Mouse (Mus musculus) midbrain, embryonic 16.5 days (tissue): Measurements from ENCODE around the gene Rdh16f2. TPM values are rescaled to one million over a fixed set of nuclear protein-coding genes. Genes with fewer than 3 reads are reported as not detected.
"Not testable (repeated sequence)": the region's sequence is repeated elsewhere in the genome, so short reads cannot be mapped to it uniquely, and the experiment has no call there.

Experiments used
- ATAC-seq: fragments of 200-750 bp; cut with Nextera tagmentation; 2 replicates; pipeline ENCODE4 v1.8.0; 2017; ENCODE audit warnings: moderate TSS enrichment
- H3K27ac ChIP-seq: fragments of 300-500 bp; sonication (generic); 2 replicates; pipeline ENCODE4 v1.5.1; 2014; ENCODE audit warnings: mild to moderate bottlenecking, low read length, mixed read lengths
- H3K27me3 ChIP-seq: fragments of 300-500 bp; sonication (generic); 2 replicates; pipeline ENCODE4 v1.6.1; 2014; ENCODE audit warnings: low read depth, low read length, mixed read lengths; ENCODE audit not compliant: control insufficient read depth, insufficient read depth
- H3K36me3 ChIP-seq: fragments of 300-500 bp; sonication (generic); 2 replicates; pipeline ENCODE4 v1.6.1; 2014; ENCODE audit warnings: mild to moderate bottlenecking, low read length, moderate library complexity, mixed read lengths; ENCODE audit not compliant: control insufficient read depth, insufficient read depth
- H3K4me1 ChIP-seq: fragments of 300-500 bp; sonication (generic); 2 replicates; pipeline ENCODE4 v1.6.1; 2014; ENCODE audit warnings: mild to moderate bottlenecking, low read length, mixed read lengths; ENCODE audit not compliant: control insufficient read depth, insufficient read depth
- H3K4me2 ChIP-seq: fragments of 300-500 bp; sonication (generic); 2 replicates; pipeline ENCODE4 v1.6.1; 2014; ENCODE audit warnings: mild to moderate bottlenecking, low read length, mixed read lengths
- H3K4me3 ChIP-seq: fragments of 300-500 bp; sonication (generic); 2 replicates; pipeline ENCODE4 v1.5.1; 2014; ENCODE audit warnings: low read depth, mild to moderate bottlenecking, low read length, moderate library complexity, mixed read lengths
- H3K9ac ChIP-seq: fragments of 300-500 bp; sonication (generic); 2 replicates; pipeline ENCODE4 v1.6.1; 2014; ENCODE audit warnings: low read depth, low read length, mixed read lengths
- H3K9me3 ChIP-seq: fragments of 300-500 bp; sonication (generic); replicated peaks from 2 replicates; pipeline ENCODE4 v1.6.1; 2014; ENCODE audit warnings: mild to moderate bottlenecking, low read length, mixed read lengths; ENCODE audit not compliant: control insufficient read depth, poor library complexity, severe bottlenecking
- WGBS: fragments of 180-500 bp; shearing (Covaris S2); extraction: QIAGEN DNeasy Blood & Tissue Kit; methylation state at CpG from one replicate; pipeline ENCODE4 v1.1.7; 2014; 5-methylcytosine and 5-hydroxymethylcytosine counted together
- polyA plus RNA-seq: library from polyadenylated mRNA; unstranded; fragments of >200 nt; fragmentation: Nextera tagmentation; extraction: Ambion mirVana; gene quantifications from 2 replicates; pipeline ENCODE4 v1.2.1, GENCODE M21; 2015

The Rdh16f2 gene
- polyA plus RNA-seq, 1 experiment from 2014 or later: not detected

DNA sequence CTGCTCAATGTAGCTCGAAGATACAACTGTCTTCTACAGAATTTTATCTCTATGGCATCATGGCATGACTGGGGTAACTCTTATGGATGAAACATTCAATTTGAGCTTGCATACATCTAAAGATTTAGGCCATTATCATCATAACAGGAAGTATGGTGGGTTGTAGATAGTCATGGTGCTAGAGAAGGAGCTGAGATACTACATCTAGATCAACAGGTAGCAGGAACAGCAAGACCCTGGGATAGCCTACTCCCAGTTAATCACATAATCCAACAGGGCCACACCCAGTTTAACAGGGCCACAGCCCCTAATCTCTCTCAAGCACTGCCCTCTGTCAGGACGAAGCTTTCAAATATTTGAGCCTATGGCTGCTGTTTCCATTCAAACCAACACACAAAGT, 25.5 kb upstream of the Rdh16f2 start:
- Histone ChIP-seq H3K36me3 (no peaks in the 10 kb centered on the region), H3K27ac (no peak overlapping the region), H3K4me2 (no peak overlapping the region), H3K4me3 (no peak overlapping the region), H3K27me3 (no peaks in the 10 kb centered on the region), H3K4me1 (no peaks in the 10 kb centered on the region), H3K9me3 (0 out of 2 replicates have a peak, but pooled peaks cover 3% of the 10 kb centered on the region), H3K9ac (no peak overlapping the region)
- WGBS: 74% methylated on average over 2 of the region's 2 CpGs
- ATAC-seq: no peak

DNA sequence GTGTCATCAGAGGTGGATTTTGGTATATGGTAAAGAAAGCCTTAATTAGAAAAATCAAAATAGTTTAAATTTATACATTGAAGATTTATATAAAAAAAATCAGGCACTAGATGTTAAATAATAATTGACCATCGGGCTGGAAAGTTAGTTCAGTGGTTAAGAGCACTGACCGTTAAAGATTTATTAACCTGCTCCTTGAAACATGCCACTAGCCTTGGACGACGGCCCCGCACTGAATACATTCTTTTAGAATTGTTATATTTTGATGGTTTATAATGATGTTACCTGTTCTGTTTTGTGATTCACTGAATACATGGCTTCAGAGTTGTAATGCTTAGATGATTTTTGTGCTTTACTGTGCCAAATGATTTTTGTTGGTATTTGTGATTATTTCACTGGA, 20.3 kb upstream of the Rdh16f2 start:
- not testable (repeated sequence) for H3K4me2 ChIP-seq, ATAC-seq
- 92% methylated on average over 5 of the region's 5 CpGs for WGBS

DNA sequence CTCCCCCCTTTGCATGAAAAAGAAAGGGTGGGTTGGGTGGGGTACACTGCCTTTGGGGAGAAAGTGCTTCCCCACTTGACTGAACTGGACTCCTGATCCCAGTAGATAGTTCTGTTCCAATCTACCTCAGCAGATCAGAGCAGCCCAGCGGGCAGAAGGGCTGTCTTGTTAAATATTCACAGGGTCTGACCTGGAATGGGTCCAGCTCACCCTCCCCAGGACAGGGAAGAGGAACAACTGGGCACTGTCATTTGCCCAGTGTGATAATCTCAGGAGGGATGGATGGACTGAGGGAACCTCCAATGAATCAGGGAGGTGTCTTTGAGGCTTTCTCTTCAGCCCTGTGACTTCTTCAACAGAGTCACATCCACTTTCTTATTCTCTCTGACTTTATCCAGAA, 18.2 kb upstream of the Rdh16f2 start:
- no peaks in the 10 kb centered on the region for H3K4me1 ChIP-seq
- H3K4me2 ChIP-seq: no peak overlapping the region
- H3K4me3 ChIP-seq: no peak overlapping the region
- ATAC-seq: no peak
- no peaks in the 10 kb centered on the region for H3K9me3 ChIP-seq
- no peaks in the 10 kb centered on the region for H3K27me3 ChIP-seq
- no peak overlapping the region for H3K27ac ChIP-seq
- 71% methylated on average over 1 of the region's 1 CpGs for WGBS
- no peak overlapping the region for H3K9ac ChIP-seq
- H3K36me3 ChIP-seq: no peaks in the 10 kb centered on the region

More for the DNA sequence above, 20.3 kb upstream of the Rdh16f2 start:
- not testable (repeated sequence) for H3K27me3 ChIP-seq, H3K9ac ChIP-seq, H3K27ac ChIP-seq, H3K9me3 ChIP-seq, H3K4me1 ChIP-seq, H3K4me3 ChIP-seq, H3K36me3 ChIP-seq

DNA sequence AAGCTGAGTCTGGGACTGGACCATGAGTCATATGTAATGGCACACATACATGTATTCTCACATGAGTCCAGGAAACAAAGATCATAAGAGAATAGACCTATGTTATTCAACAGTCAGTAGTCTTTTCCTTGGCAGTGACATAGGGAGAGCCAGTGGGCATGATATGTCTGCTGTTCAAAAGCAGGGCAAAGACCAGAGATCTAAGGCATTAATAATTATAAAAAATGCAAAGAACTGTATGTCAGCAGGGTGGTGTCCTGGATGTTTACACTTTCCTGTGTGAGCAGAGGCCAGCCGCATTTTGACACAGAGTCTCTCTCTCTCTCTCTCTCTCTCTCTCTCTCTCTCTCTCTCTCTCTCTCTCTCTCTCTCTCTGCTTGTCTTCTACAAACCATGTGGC, 16.6 kb upstream of the Rdh16f2 start, which contains the start of gene Rdh19:
Gene Rdh19 (plus strand): TSS at position 301 of the 400 bp plus-strand sequence.
- H3K27me3 ChIP-seq: no peaks in the 10 kb centered on the region
- H3K27ac ChIP-seq: no peak within 1 kb of the TSS
- no peaks in the 10 kb centered on the region for H3K4me1 ChIP-seq
- no peaks in the 10 kb centered on the region for H3K9me3 ChIP-seq
- no peak for ATAC-seq
- H3K4me3 ChIP-seq: no peak within 1 kb of the TSS
- no peaks in the 10 kb centered on the region for H3K36me3 ChIP-seq
- no peak within 1 kb of the TSS for H3K4me2 ChIP-seq
- no peak within 1 kb of the TSS for H3K9ac ChIP-seq
- WGBS: 89% methylated on average over 1 of the region's 1 CpGs

DNA sequence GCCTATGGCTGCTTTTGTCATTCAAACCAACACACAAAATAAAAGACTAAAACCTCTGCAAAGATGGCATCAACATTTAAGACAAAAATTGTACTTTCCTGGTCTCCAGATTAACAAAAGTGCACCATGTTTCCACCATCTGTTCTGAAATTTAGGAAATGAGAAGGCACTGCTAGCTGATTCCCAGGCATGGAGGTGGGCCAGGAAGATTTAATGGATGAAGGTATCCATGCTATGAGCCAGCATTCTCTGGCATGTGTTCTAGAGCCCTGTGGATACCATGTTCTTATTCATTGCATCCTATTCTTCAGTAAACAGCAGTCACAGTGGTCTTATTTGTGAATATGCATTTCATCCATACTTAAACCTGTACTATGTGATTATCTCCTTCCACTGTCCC, 9.9 kb upstream of the Rdh16f2 start:
- no peak for ATAC-seq
- no peak overlapping the region for H3K9ac ChIP-seq
- no peaks in the 10 kb centered on the region for H3K27me3 ChIP-seq
- H3K4me3 ChIP-seq: no peak overlapping the region
- no peak overlapping the region for H3K4me2 ChIP-seq
- H3K9me3 ChIP-seq: no peaks in the 10 kb centered on the region
- no peaks in the 10 kb centered on the region for H3K36me3 ChIP-seq
- no peak overlapping the region for H3K27ac ChIP-seq
- no peaks in the 10 kb centered on the region for H3K4me1 ChIP-seq

DNA sequence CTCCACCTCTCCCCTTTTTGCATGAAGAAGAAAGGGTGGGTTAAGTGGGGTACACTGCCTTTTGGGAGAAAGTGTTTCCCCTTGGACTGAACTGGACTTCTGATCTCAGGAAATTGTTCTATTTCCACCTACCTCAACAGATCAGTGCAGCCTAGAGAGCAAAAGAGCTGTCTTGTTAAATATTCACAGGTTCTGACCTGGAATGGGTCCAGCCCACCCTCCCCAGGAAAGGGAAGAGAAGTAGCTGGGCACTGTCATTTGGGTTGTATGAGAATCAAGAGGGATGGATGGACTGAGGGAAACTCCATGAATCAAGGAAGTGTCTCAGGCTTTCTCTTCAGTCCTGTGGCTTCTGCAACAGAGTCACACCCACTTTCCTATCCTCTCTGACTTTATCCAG, 1.3 kb upstream of the Rdh16f2 start:
- Histone ChIP-seq H3K36me3 (no peaks in the 10 kb centered on the region), H3K9me3 (no peaks in the 10 kb centered on the region), H3K4me2 (no peak overlapping the region), H3K27ac (no peak overlapping the region), H3K27me3 (no peaks in the 10 kb centered on the region), H3K4me3 (no peak overlapping the region), H3K9ac (no peak overlapping the region), H3K4me1 (no peaks in the 10 kb centered on the region)
- no peak for ATAC-seq

DNA sequence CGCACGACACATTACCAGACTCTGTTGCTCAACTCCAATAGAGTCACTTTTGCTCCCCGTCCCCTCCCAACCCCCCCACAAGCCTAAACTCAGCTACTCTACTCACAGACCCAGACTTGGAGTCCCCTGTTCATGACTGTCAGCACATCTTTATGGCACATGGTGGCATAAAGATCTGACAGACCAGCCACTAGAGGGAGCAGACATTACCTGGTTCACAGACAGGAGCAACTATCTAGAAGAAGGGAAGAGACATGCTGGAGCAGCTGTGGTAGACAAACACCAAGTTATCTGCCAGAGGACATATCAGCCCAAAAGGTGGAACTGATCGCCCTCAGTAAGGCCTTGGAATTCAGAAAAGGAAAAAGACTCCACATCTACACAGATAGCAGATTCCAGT, 6.2 kb downstream of the Rdh16f2 start:
- Histone ChIP-seq H3K4me1 (no peaks in the 10 kb centered on the region), H3K36me3 (no peaks in the 10 kb centered on the region), H3K9ac (no peak overlapping the region), H3K4me2 (no peak overlapping the region), H3K27me3 (no peaks in the 10 kb centered on the region), H3K4me3 (no peak overlapping the region), H3K9me3 (peaks cover 10% of the 10 kb centered on the region; the same call in 1 of the 2 replicates), H3K27ac (no peak overlapping the region)
- 80% methylated on average over 4 of the region's 4 CpGs for WGBS
- no peak for ATAC-seq

DNA sequence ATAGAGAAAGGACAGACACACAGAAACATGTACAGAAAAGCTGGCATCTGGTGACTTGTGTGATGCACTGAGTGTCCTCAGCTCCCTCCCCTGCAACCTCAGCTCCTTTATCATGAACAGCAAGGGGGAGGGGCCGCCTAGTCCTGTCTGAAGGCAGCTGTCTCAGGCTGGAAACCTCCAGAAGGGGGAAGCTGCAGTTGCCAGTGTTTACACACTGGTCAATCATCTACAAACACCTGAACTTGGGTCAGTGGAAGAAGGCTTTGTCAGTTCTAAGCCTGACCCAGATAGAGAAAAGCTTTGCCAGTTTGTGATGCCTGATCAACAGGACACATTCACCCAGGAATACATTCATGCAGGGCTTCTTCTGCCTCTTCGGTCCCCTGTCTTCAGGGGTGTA, 11.4 kb downstream of the Rdh16f2 start:
- no peak overlapping the region for H3K9ac ChIP-seq
- no peaks in the 10 kb centered on the region for H3K4me1 ChIP-seq
- H3K27me3 ChIP-seq: no peaks in the 10 kb centered on the region
- H3K36me3 ChIP-seq: no peaks in the 10 kb centered on the region
- H3K4me3 ChIP-seq: no peak overlapping the region
- no peak overlapping the region for H3K4me2 ChIP-seq
- no peak for ATAC-seq
- no peaks in the 10 kb centered on the region for H3K9me3 ChIP-seq
- H3K27ac ChIP-seq: no peak overlapping the region
- WGBS: 51% methylated on average over 2 of the region's 2 CpGs

DNA sequence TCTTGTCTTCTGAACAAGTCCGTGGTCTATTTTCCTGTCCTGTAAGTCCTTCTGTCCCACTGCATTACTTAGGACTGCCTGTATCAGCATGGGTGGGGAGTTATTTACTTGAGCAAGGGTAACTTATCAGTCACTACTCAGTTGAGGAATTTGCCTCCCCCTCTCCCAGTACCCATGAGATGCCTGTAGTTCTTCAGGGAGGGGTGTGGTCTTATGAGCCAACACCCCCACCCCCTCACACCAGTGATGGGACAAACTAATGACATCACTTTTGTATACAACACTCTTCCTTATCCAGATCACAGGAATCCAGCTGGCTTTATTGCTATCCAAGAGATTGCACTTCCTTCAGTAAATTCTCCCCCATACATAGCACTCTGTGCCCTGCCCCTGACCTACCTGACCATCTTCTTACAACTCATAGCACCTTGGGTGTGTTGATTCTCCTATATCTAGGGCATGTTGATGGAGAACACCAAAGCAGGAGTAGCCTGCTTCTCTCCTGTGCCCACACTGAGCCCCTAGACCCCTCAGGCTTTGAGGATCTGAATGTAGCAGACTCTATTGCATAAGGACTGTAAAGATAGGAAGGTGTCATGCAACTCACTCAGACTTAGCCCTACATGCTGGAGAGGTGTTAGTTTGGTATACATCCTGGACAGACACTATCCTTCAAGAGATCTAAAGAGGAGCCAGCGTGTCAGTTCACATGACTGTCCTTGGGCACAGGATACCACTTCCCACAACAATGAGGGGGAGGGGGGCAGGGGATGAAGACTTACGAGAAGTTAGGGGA, 12.2 kb downstream of the Rdh16f2 start:
- no peaks in the 10 kb centered on the region for H3K27me3 ChIP-seq
- no peak overlapping the region for H3K4me3 ChIP-seq
- 75% methylated on average over 3 of the region's 3 CpGs for WGBS
- H3K4me1 ChIP-seq: no peaks in the 10 kb centered on the region
- H3K9ac ChIP-seq: no peak overlapping the region
- H3K4me2 ChIP-seq: no peak overlapping the region
- H3K36me3 ChIP-seq: no peaks in the 10 kb centered on the region
- no peak for ATAC-seq
- H3K27ac ChIP-seq: no peak overlapping the region
- H3K9me3 ChIP-seq: no peaks in the 10 kb centered on the region
